Mouse (Mus musculus): ENCODE results near the gene Cfap77. TPM values are rescaled to one million over a fixed set of nuclear protein-coding genes. Genes with fewer than 3 reads are reported as not detected.

Gene Cfap77
- total RNA-seq, 1 experiment from 2014 or later, result 1.7 TPM

GRCm38 (mm10) chr2:29053802-29054544 is 893 bp downstream of the Cfap77 start:
- peak; percentile 57 for ATAC-seq (replicated peaks; ENCODE audit: insufficient number of reproducible peaks, low FRiP score, low TSS enrichment, poor library complexity, severe bottlenecking)

- ATAC-seq (replicated peaks; ENCODE audit: insufficient number of reproducible peaks, low FRiP score, low TSS enrichment, poor library complexity, severe bottlenecking), result peak; percentile 47
Observed at GRCm38 (mm10) chr2:29052943-29053454, 1.9 kb downstream of the Cfap77 start.

- ATAC-seq (replicated peaks; ENCODE audit: insufficient number of reproducible peaks, low FRiP score, low TSS enrichment, poor library complexity, severe bottlenecking), result no peak
Observed at GRCm38 (mm10) chr2:29051932-29052331, 2.9 kb downstream of the Cfap77 start.

GRCm38 (mm10) chr2:29046151-29046550 is 8.7 kb downstream of the Cfap77 start:
- no peak for ATAC-seq (replicated peaks; ENCODE audit: insufficient number of reproducible peaks, low FRiP score, low TSS enrichment, poor library complexity, severe bottlenecking)

GRCm38 (mm10) chr2:29042124-29042523 is 12.7 kb downstream of the Cfap77 start:
- no peak for ATAC-seq (replicated peaks; ENCODE audit: insufficient number of reproducible peaks, low FRiP score, low TSS enrichment, poor library complexity, severe bottlenecking)

GRCm38 (mm10) chr2:29041477-29041768 is 13.4 kb downstream of the Cfap77 start:
- no peak for ATAC-seq (replicated peaks; ENCODE audit: insufficient number of reproducible peaks, low FRiP score, low TSS enrichment, poor library complexity, severe bottlenecking)

GRCm38 (mm10) chr2:29040594-29041476 is 14.0 kb downstream of the Cfap77 start:
- no peak for ATAC-seq (replicated peaks; ENCODE audit: insufficient number of reproducible peaks, low FRiP score, low TSS enrichment, poor library complexity, severe bottlenecking)

- ATAC-seq (replicated peaks; ENCODE audit: insufficient number of reproducible peaks, low FRiP score, low TSS enrichment, poor library complexity, severe bottlenecking), result no peak
Observed at GRCm38 (mm10) chr2:29039741-29040140, 15.1 kb downstream of the Cfap77 start.

- ATAC-seq (replicated peaks; ENCODE audit: insufficient number of reproducible peaks, low FRiP score, low TSS enrichment, poor library complexity, severe bottlenecking), result no peak
Observed at GRCm38 (mm10) chr2:29035698-29036097, 19.2 kb downstream of the Cfap77 start.

- no peak for ATAC-seq (replicated peaks; ENCODE audit: insufficient number of reproducible peaks, low FRiP score, low TSS enrichment, poor library complexity, severe bottlenecking)
Observed at GRCm38 (mm10) chr2:29034542-29035475, 20.1 kb downstream of the Cfap77 start.

GRCm38 (mm10) chr2:29031951-29032350 is 22.9 kb downstream of the Cfap77 start:
- ATAC-seq (replicated peaks; ENCODE audit: insufficient number of reproducible peaks, low FRiP score, low TSS enrichment, poor library complexity, severe bottlenecking), result no peak

GRCm38 (mm10) chr2:29030048-29030734 is 24.7 kb downstream of the Cfap77 start:
- ATAC-seq (replicated peaks; ENCODE audit: insufficient number of reproducible peaks, low FRiP score, low TSS enrichment, poor library complexity, severe bottlenecking), result no peak

- no peak for ATAC-seq (replicated peaks; ENCODE audit: insufficient number of reproducible peaks, low FRiP score, low TSS enrichment, poor library complexity, severe bottlenecking)
Observed at GRCm38 (mm10) chr2:29025284-29025683, 29.6 kb downstream of the Cfap77 start.

- ATAC-seq (replicated peaks; ENCODE audit: insufficient number of reproducible peaks, low FRiP score, low TSS enrichment, poor library complexity, severe bottlenecking), result no peak
Observed at GRCm38 (mm10) chr2:29023001-29023400, 31.9 kb downstream of the Cfap77 start.

- no peak for ATAC-seq (replicated peaks; ENCODE audit: insufficient number of reproducible peaks, low FRiP score, low TSS enrichment, poor library complexity, severe bottlenecking)
Observed at GRCm38 (mm10) chr2:29021025-29021424, 33.8 kb downstream of the Cfap77 start.

- ATAC-seq (replicated peaks; ENCODE audit: insufficient number of reproducible peaks, low FRiP score, low TSS enrichment, poor library complexity, severe bottlenecking), result no peak
Observed at GRCm38 (mm10) chr2:29018680-29019079, 36.2 kb downstream of the Cfap77 start.

- ATAC-seq (replicated peaks; ENCODE audit: insufficient number of reproducible peaks, low FRiP score, low TSS enrichment, poor library complexity, severe bottlenecking), result no peak
Observed at GRCm38 (mm10) chr2:29016599-29017587, 38.0 kb downstream of the Cfap77 start.

Measured in monocyte, adult 5-6 weeks (primary cell).